In the genomic region with DNA sequence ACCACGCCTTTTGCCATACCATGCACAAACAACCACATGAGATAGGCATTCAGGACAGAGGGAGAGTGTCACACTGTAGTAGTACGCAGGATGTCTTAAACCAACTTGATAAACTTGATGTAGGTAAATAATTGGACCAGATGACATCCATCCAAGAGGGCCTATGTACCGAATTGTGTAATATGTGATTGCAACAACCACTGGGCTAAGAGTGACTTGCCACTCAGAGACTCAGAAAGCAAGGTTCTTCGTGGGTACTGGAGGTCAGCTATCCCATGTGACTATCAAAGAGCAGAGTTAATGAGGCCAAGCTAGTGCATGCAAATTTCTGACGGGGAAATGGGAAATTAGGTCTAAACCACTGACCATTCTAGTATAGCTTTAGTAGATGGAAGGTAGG, we compare ENCODE assay signal across 24 mouse cellular contexts. TPM values are rescaled to one million over a fixed set of nuclear protein-coding genes. Genes with fewer than 3 reads are reported as not detected.
"Had no signal": no experiment of that assay in that cellular context is flagged by ENCODE, and none has a peak within 500 bp of the region (broad histone marks: within the 10 kb centered on the region; RNA-seq: fewer than 3 reads in every experiment).

No protein-coding gene starts in this region.

- H3K4me1 ChIP-seq: neural tube, embryonic 13.5 days; neural tube, embryonic 15.5 days; stomach, embryonic 15.5 days had no signal

- H3K36me3 ChIP-seq: neural tube, embryonic 13.5 days; neural tube, embryonic 15.5 days; stomach, embryonic 15.5 days had no signal

- H3K4me2 ChIP-seq: neural tube, embryonic 13.5 days; neural tube, embryonic 15.5 days; stomach, embryonic 15.5 days had no signal

- H3K9ac ChIP-seq: neural tube, embryonic 13.5 days; neural tube, embryonic 15.5 days; stomach, embryonic 15.5 days had no signal

- DNase-seq: retina, postnatal 1 day; right cerebral cortex, adult 18-20 months; right cerebral cortex, postnatal 14 days; right cerebral cortex, postnatal 25 days; right cerebral cortex, postnatal 4 days; spleen, adult 18-20 months; thymus, adult 18-20 months; thymus, adult 2 months; thymus, postnatal 14 days; thymus, postnatal 25 days; thymus, postnatal 36 days; thymus, postnatal 4 days had no signal

- H3K27ac ChIP-seq: neural tube, embryonic 13.5 days; neural tube, embryonic 15.5 days; stomach, embryonic 15.5 days; stomach, postnatal 0 days had no signal

- H3K27me3 ChIP-seq: neural tube, embryonic 13.5 days; neural tube, embryonic 15.5 days; stomach, embryonic 15.5 days had no signal

- H3K4me3 ChIP-seq: neural tube, embryonic 13.5 days; neural tube, embryonic 15.5 days; stomach, embryonic 15.5 days had no signal

- H3K9me3 ChIP-seq: neural tube, embryonic 13.5 days; neural tube, embryonic 15.5 days; stomach, embryonic 15.5 days had no signal

RNA-seq across cellular contexts. Expression of a gene that starts 27.2 kb away (rescaled TPM):
- total RNA-seq: neutrophil, adult 5-6 weeks had no signal
- polyA plus RNA-seq: neural tube, embryonic 13.5 days; neural tube, embryonic 14.5 days; neural tube, embryonic 15.5 days; small intestine, adult 2 months; spleen, adult 2 months; stomach, embryonic 14.5 days; stomach, embryonic 15.5 days; stomach, embryonic 16.5 days; stomach, postnatal 0 days; thymus, adult 2 months; thymus, postnatal 0 days; urinary bladder, adult 2 months had no signal

RNA-seq across cellular contexts. Expression of a gene that starts 40.9 kb away (rescaled TPM):
- polyA plus RNA-seq: neural tube, embryonic 14.5 days had no signal
